Mouse (Mus musculus): ENCODE measurements around the gene Nr4a1.

GRCm38 (mm10) chr15:101253563-101253885 is 545 bp upstream of the Nr4a1 start:
- no peak for TF ChIP-seq CTCF (IDR thresholded peaks at IDR 0.05; ENCODE audit: extremely low read depth, insufficient read depth, insufficient read length, insufficient replicate concordance)
- no peak for TF ChIP-seq POLR2A (IDR thresholded peaks at IDR 0.05; ENCODE audit: low read depth, low read length)
